Mouse (Mus musculus) liver, postnatal 0 days (tissue): ENCODE measurements around the gene Olfr1419.

ENCODE experiments used
- CTCF ChIP-seq: sonication (generic); IDR thresholded peaks from 2 replicates; pipeline ENCODE4 v1.5.1; 2016; ENCODE audit warnings: antibody characterized with exemption, low read depth
- EP300 ChIP-seq: IDR thresholded peaks from 2 replicates; pipeline ENCODE4 v1.6.1; 2016; ENCODE audit warnings: antibody characterized with exemption, low read depth, mild to moderate bottlenecking

- TF ChIP-seq CTCF (no peak), EP300 (no peak)
Observed at GRCm38 (mm10) chr19:11912533-11913121, 37.7 kb upstream of the Olfr1419 start.
